Mouse (Mus musculus): Measurements from ENCODE around the gene Sp3. TPM values are rescaled to one million over a fixed set of nuclear protein-coding genes. Genes with fewer than 3 reads are reported as not detected.
A peak's percentile ranks its signal among the peaks of the same experiment; 100 is the strongest.

Sp3 gene
- 8.4 TPM for polyA plus RNA-seq (2012; fragmentation: generic; extraction: Trizol)

DNA sequence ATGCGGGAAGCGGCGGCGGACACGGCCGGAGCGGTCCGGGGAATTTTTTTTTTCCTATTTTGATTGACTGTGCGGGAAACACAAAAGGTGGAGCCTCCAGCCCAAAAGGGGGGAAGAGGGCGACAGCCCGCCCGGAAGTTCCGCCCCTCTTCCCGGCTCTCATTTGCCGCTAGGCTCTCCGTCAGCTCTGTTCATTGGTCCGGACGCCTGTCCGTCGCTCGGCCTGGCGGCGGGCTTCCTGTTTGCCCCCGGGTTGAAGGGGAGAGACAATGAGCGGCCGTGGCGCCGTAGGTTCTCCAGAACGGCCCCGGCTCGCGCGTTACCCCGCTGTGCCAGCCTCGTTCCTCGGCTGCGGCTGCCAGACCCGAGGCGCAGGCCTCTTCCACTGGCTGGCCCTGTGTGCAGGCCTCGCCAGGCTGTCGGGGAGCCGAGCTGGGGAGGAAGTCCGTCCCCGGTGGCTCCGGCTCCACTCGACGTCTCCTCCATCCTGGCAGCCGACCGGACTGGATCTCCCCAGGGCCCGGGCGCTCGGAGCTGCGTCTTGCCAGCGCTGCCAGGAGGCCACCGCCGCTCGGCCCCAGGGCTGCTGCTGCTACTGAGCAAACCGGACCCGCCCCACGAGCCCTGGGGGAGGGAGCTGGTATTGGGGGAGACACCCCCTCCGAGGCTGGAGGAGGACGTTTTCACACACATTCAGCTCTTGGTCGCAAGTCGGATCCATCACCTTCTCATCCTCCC is at the start of gene Sp3:
TSS of gene Sp3 (minus strand) at position 110 of the 738 bp plus-strand sequence.
- peak within 1 kb of the TSS; percentile 49 for H3K4me2 ChIP-seq (ENCODE audit: low read depth)
- peaks cover under 1% of the 10 kb centered on the region for H3K36me3 ChIP-seq (ENCODE audit: control insufficient read depth, insufficient read depth)
- H3K79me2 ChIP-seq (ENCODE audit: control insufficient read depth, insufficient read depth): peaks cover 30% of the 10 kb centered on the region
- H3K4me3 ChIP-seq: peak within 1 kb of the TSS; percentile 45
- TF ChIP-seq MYOG (IDR thresholded peaks at IDR 0.05; ENCODE audit: control insufficient read depth in 1 of 3, insufficient read depth in 1 of 3, insufficient read length in 2 of 3, low read depth in 2 of 3) (peak in 1 of 3 experiments; percentile 23), MAX (IDR thresholded peaks at IDR 0.05; ENCODE audit: low read depth) (no peak), POLR2AphosphoS2 (IDR thresholded peaks at IDR 0.05; ENCODE audit: insufficient read length, low read depth) (peak; percentile 93), POLR2A (IDR thresholded peaks at IDR 0.05; ENCODE audit: insufficient read length, low read depth) (peak; percentile 83)
- H3ac ChIP-seq (ENCODE audit: control insufficient read depth, insufficient read length): peak within 1 kb of the TSS; percentile 80
- no peaks in the 10 kb centered on the region for H3K27me3 ChIP-seq (ENCODE audit: control insufficient read depth, insufficient read depth, insufficient read length)

- Histone ChIP-seq H3K4me3 (no peak overlapping the region), H3K4me2 (ENCODE audit: low read depth) (no peak overlapping the region), H3K79me2 (ENCODE audit: control insufficient read depth, insufficient read depth) (no peaks in the 10 kb centered on the region), H3ac (ENCODE audit: control insufficient read depth, insufficient read length) (no peak overlapping the region), H3K36me3 (ENCODE audit: control insufficient read depth, insufficient read depth) (no peaks in the 10 kb centered on the region), H3K27me3 (ENCODE audit: control insufficient read depth, insufficient read depth, insufficient read length) (no peaks in the 10 kb centered on the region)
- TF ChIP-seq POLR2A (IDR thresholded peaks at IDR 0.05; ENCODE audit: insufficient read length, low read depth): no peak
- TF ChIP-seq TCF12 (IDR thresholded peaks at IDR 0.05; ENCODE audit: insufficient read depth, poor library complexity, severe bottlenecking): no peak
- no peak for TF ChIP-seq MYOG (IDR thresholded peaks at IDR 0.05; ENCODE audit: control insufficient read depth in 1 of 3, insufficient read depth in 1 of 3, insufficient read length in 2 of 3, low read depth in 2 of 3)
- TF ChIP-seq POLR2AphosphoS2 (IDR thresholded peaks at IDR 0.05; ENCODE audit: insufficient read length, low read depth): no peak
- TF ChIP-seq MAX (IDR thresholded peaks at IDR 0.05; ENCODE audit: low read depth): no peak
These were observed 49.6 kb upstream of the Sp3 start for GRCm38 (mm10) chr2:73029846-73030245.

GRCm38 (mm10) chr2:73028019-73028418 is 47.8 kb upstream of the Sp3 start:
- Histone ChIP-seq H3ac (ENCODE audit: control insufficient read depth, insufficient read length) (no peak overlapping the region), H3K79me2 (ENCODE audit: control insufficient read depth, insufficient read depth) (no peaks in the 10 kb centered on the region), H3K4me2 (ENCODE audit: low read depth) (no peak overlapping the region), H3K27me3 (ENCODE audit: control insufficient read depth, insufficient read depth, insufficient read length) (no peaks in the 10 kb centered on the region), H3K4me3 (no peak overlapping the region), H3K36me3 (ENCODE audit: control insufficient read depth, insufficient read depth) (no peaks in the 10 kb centered on the region)
- no peak for TF ChIP-seq TCF12 (IDR thresholded peaks at IDR 0.05; ENCODE audit: insufficient read depth, poor library complexity, severe bottlenecking)
- TF ChIP-seq MYOG (IDR thresholded peaks at IDR 0.05; ENCODE audit: control insufficient read depth in 1 of 3, insufficient read depth in 1 of 3, insufficient read length in 2 of 3, low read depth in 2 of 3): no peak
- TF ChIP-seq POLR2A (IDR thresholded peaks at IDR 0.05; ENCODE audit: insufficient read length, low read depth): no peak
- TF ChIP-seq CEBPB (IDR thresholded peaks at IDR 0.05; ENCODE audit: insufficient read depth, poor library complexity, severe bottlenecking): no peak
- TF ChIP-seq REST (IDR thresholded peaks at IDR 0.05; ENCODE audit: insufficient read depth, insufficient read length): no peak
- no peak for TF ChIP-seq MAX (IDR thresholded peaks at IDR 0.05; ENCODE audit: low read depth)
- no peak for TF ChIP-seq POLR2AphosphoS2 (IDR thresholded peaks at IDR 0.05; ENCODE audit: insufficient read length, low read depth)
- no peak for TF ChIP-seq MYOD1 (IDR thresholded peaks at IDR 0.05; ENCODE audit: control insufficient read depth in 1 of 3, insufficient read length in 2 of 3, low read depth in 2 of 3)
- TF ChIP-seq E2F4 (IDR thresholded peaks at IDR 0.05; ENCODE audit: insufficient read depth): no peak
- TF ChIP-seq USF1 (IDR thresholded peaks at IDR 0.05; ENCODE audit: low read depth): no peak
- no peak for TF ChIP-seq SRF (IDR thresholded peaks at IDR 0.05; ENCODE audit: control insufficient read depth, insufficient read length, low read depth)
- no peak for TF ChIP-seq TCF3 (IDR thresholded peaks at IDR 0.05; ENCODE audit: insufficient read length, low read depth)

GRCm38 (mm10) chr2:73027126-73027525 is 46.9 kb upstream of the Sp3 start:
- H3K27me3 ChIP-seq (ENCODE audit: control insufficient read depth, insufficient read depth, insufficient read length): no peaks in the 10 kb centered on the region
- no peak for TF ChIP-seq TCF12 (IDR thresholded peaks at IDR 0.05; ENCODE audit: insufficient read depth, poor library complexity, severe bottlenecking)
- TF ChIP-seq E2F4 (IDR thresholded peaks at IDR 0.05; ENCODE audit: insufficient read depth): no peak
- no peak for TF ChIP-seq MAX (IDR thresholded peaks at IDR 0.05; ENCODE audit: low read depth)
- no peak for TF ChIP-seq REST (IDR thresholded peaks at IDR 0.05; ENCODE audit: insufficient read depth, insufficient read length)
- no peak for TF ChIP-seq SRF (IDR thresholded peaks at IDR 0.05; ENCODE audit: control insufficient read depth, insufficient read length, low read depth)
- no peak for TF ChIP-seq POLR2AphosphoS2 (IDR thresholded peaks at IDR 0.05; ENCODE audit: insufficient read length, low read depth)
- TF ChIP-seq USF1 (IDR thresholded peaks at IDR 0.05; ENCODE audit: low read depth): no peak
- no peak for TF ChIP-seq TCF3 (IDR thresholded peaks at IDR 0.05; ENCODE audit: insufficient read length, low read depth)
- no peak for TF ChIP-seq POLR2A (IDR thresholded peaks at IDR 0.05; ENCODE audit: insufficient read length, low read depth)
- no peak for TF ChIP-seq CEBPB (IDR thresholded peaks at IDR 0.05; ENCODE audit: insufficient read depth, poor library complexity, severe bottlenecking)
- no peak for TF ChIP-seq MYOG (IDR thresholded peaks at IDR 0.05; ENCODE audit: control insufficient read depth in 1 of 3, insufficient read depth in 1 of 3, insufficient read length in 2 of 3, low read depth in 2 of 3)
- no peak for TF ChIP-seq MYOD1 (IDR thresholded peaks at IDR 0.05; ENCODE audit: control insufficient read depth in 1 of 3, insufficient read length in 2 of 3, low read depth in 2 of 3)
- no peaks in the 10 kb centered on the region for H3K36me3 ChIP-seq (ENCODE audit: control insufficient read depth, insufficient read depth)
- H3K4me3 ChIP-seq: no peak overlapping the region
- H3K4me2 ChIP-seq (ENCODE audit: low read depth): no peak overlapping the region
- no peaks in the 10 kb centered on the region for H3K79me2 ChIP-seq (ENCODE audit: control insufficient read depth, insufficient read depth)
- no peak overlapping the region for H3ac ChIP-seq (ENCODE audit: control insufficient read depth, insufficient read length)

DNA sequence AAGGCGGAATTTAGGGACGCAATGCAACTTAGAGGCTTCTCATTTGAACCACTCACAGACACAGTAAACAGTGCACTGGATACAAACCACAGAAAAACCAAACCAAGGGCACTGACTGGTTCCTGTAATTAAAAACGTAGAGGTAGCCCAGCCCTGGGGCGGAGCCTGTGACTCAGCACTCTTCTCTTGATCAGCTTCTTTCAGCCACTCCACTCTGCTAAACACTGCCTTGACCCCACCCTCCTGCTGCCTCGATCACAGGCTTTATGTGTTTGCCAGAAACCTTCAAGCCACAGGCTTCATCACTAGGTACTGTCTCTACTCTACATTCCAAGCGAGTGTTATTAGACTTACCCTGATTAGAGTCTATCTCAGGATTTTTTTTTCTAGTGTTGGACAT is 43.6 kb upstream of the Sp3 start:
- Histone ChIP-seq H3K27me3 (ENCODE audit: control insufficient read depth, insufficient read depth, insufficient read length) (no peaks in the 10 kb centered on the region), H3K79me2 (ENCODE audit: control insufficient read depth, insufficient read depth) (no peaks in the 10 kb centered on the region), H3K4me3 (no peak overlapping the region), H3ac (ENCODE audit: control insufficient read depth, insufficient read length) (no peak overlapping the region), H3K36me3 (ENCODE audit: control insufficient read depth, insufficient read depth) (no peaks in the 10 kb centered on the region), H3K4me2 (ENCODE audit: low read depth) (peak overlapping the region; percentile 61)
- TF ChIP-seq SRF (IDR thresholded peaks at IDR 0.05; ENCODE audit: control insufficient read depth, insufficient read length, low read depth): no peak
- no peak for TF ChIP-seq REST (IDR thresholded peaks at IDR 0.05; ENCODE audit: insufficient read depth, insufficient read length)
- no peak for TF ChIP-seq POLR2A (IDR thresholded peaks at IDR 0.05; ENCODE audit: insufficient read length, low read depth)
- no peak for TF ChIP-seq TCF12 (IDR thresholded peaks at IDR 0.05; ENCODE audit: insufficient read depth, poor library complexity, severe bottlenecking)
- TF ChIP-seq CEBPB (IDR thresholded peaks at IDR 0.05; ENCODE audit: insufficient read depth, poor library complexity, severe bottlenecking): no peak
- TF ChIP-seq POLR2AphosphoS2 (IDR thresholded peaks at IDR 0.05; ENCODE audit: insufficient read length, low read depth): no peak
- no peak for TF ChIP-seq E2F4 (IDR thresholded peaks at IDR 0.05; ENCODE audit: insufficient read depth)
- no peak for TF ChIP-seq USF1 (IDR thresholded peaks at IDR 0.05; ENCODE audit: low read depth)
- TF ChIP-seq TCF3 (IDR thresholded peaks at IDR 0.05; ENCODE audit: insufficient read length, low read depth): no peak
- no peak for TF ChIP-seq MYOD1 (IDR thresholded peaks at IDR 0.05; ENCODE audit: control insufficient read depth in 1 of 3, insufficient read length in 2 of 3, low read depth in 2 of 3)
- no peak for TF ChIP-seq MAX (IDR thresholded peaks at IDR 0.05; ENCODE audit: low read depth)
- no peak for TF ChIP-seq MYOG (IDR thresholded peaks at IDR 0.05; ENCODE audit: control insufficient read depth in 1 of 3, insufficient read depth in 1 of 3, insufficient read length in 2 of 3, low read depth in 2 of 3)
